Mouse (Mus musculus): ENCODE measurements at regions not wholly inside any gene's neighbourhood (a gene's known extent, or its start where the extent isn't known, plus 50 kb on each side); places are given as distances from the start of the nearest gene placed in this dataset.

GRCm38 (mm10) chr6:135433753-135434152 lies 71.4 kb downstream of the Emp1 start:
- peak; percentile 8 to 21 for DNase-seq (ENCODE audit: low read depth in 2 of 2, low spot score in 2 of 2)

- DNase-seq (ENCODE audit: low read depth in 2 of 2, low spot score in 2 of 2), result no peak
These were observed 74.0 kb downstream of the Emp1 start for GRCm38 (mm10) chr6:135436315-135436714.

GRCm38 (mm10) chr6:135438271-135438670 lies 75.9 kb downstream of the Emp1 start:
- DNase-seq (ENCODE audit: low read depth in 2 of 2, low spot score in 2 of 2), result no peak

GRCm38 (mm10) chr6:135441126-135441871 lies 79.0 kb downstream of the Emp1 start:
- no peak for DNase-seq (ENCODE audit: low read depth in 2 of 2, low spot score in 2 of 2)

GRCm38 (mm10) chr6:135444661-135445060 lies 82.3 kb downstream of the Emp1 start:
- DNase-seq (ENCODE audit: low read depth in 2 of 2, low spot score in 2 of 2), result peak; percentile 45 to 48

- no peak for DNase-seq (ENCODE audit: low read depth in 2 of 2, low spot score in 2 of 2)
These were observed 82.7 kb downstream of the Emp1 start for GRCm38 (mm10) chr6:135445070-135445469.

GRCm38 (mm10) chr6:135447801-135448200 lies 85.5 kb downstream of the Emp1 start:
- no peak for DNase-seq (ENCODE audit: low read depth in 2 of 2, low spot score in 2 of 2)

- no peak for DNase-seq (ENCODE audit: low read depth in 2 of 2, low spot score in 2 of 2)
These were observed 86.9 kb downstream of the Emp1 start for GRCm38 (mm10) chr6:135449228-135449627.

GRCm38 (mm10) chr6:135450573-135450972 lies 88.2 kb downstream of the Emp1 start:
- DNase-seq (ENCODE audit: low read depth in 2 of 2, low spot score in 2 of 2), result peak; percentile 18 to 25

- DNase-seq (ENCODE audit: low read depth in 2 of 2, low spot score in 2 of 2), result no peak
These were observed 88.9 kb downstream of the Emp1 start for GRCm38 (mm10) chr6:135451165-135451797.

- no peak for DNase-seq (ENCODE audit: low read depth in 2 of 2, low spot score in 2 of 2)
These were observed 90.7 kb downstream of the Emp1 start for GRCm38 (mm10) chr6:135453041-135453440.

- no peak for DNase-seq (ENCODE audit: low read depth in 2 of 2, low spot score in 2 of 2)
These were observed 110.2 kb downstream of the Emp1 start for GRCm38 (mm10) chr6:135472495-135472894.

- DNase-seq (ENCODE audit: low read depth in 2 of 2, low spot score in 2 of 2), result no peak
These were observed 110.8 kb downstream of the Emp1 start for GRCm38 (mm10) chr6:135473146-135473545.

GRCm38 (mm10) chr6:135488795-135489194 lies 126.5 kb downstream of the Emp1 start:
- DNase-seq (ENCODE audit: low read depth in 2 of 2, low spot score in 2 of 2), result no peak

- DNase-seq (ENCODE audit: low read depth in 2 of 2, low spot score in 2 of 2), result no peak
These were observed 131.6 kb downstream of the Emp1 start for GRCm38 (mm10) chr6:135493983-135494382.

GRCm38 (mm10) chr6:135495841-135496240 lies 133.5 kb downstream of the Emp1 start:
- no peak for DNase-seq (ENCODE audit: low read depth in 2 of 2, low spot score in 2 of 2)

GRCm38 (mm10) chr6:135498592-135498991 lies 136.2 kb downstream of the Emp1 start:
- no peak for DNase-seq (ENCODE audit: low read depth in 2 of 2, low spot score in 2 of 2)

GRCm38 (mm10) chr6:135500381-135500780 lies 138.0 kb downstream of the Emp1 start:
- no peak for DNase-seq (ENCODE audit: low read depth in 2 of 2, low spot score in 2 of 2)

GRCm38 (mm10) chr6:135501791-135502190 lies 139.4 kb downstream of the Emp1 start:
- DNase-seq (ENCODE audit: low read depth in 2 of 2, low spot score in 2 of 2), result no peak

- no peak for DNase-seq (ENCODE audit: low read depth in 2 of 2, low spot score in 2 of 2)
These were observed 140.1 kb downstream of the Emp1 start for GRCm38 (mm10) chr6:135502405-135502804.

GRCm38 (mm10) chr6:135518710-135519437 lies 156.5 kb downstream of the Emp1 start:
- no peak for DNase-seq (ENCODE audit: low read depth in 2 of 2, low spot score in 2 of 2)

- no peak for DNase-seq (ENCODE audit: low read depth in 2 of 2, low spot score in 2 of 2)
These were observed 157.1 kb downstream of the Emp1 start for GRCm38 (mm10) chr6:135519438-135519803.
